Mouse (Mus musculus) E14TG2a.4 (cell line): ENCODE results near the gene Prrc2a.

ENCODE experiments used
- CTCF ChIP-seq: conservative IDR thresholded peaks from 2 replicates; pipeline ENCODE4 v1.5.1; 2014; ENCODE audit warnings: low read length
- NANOG ChIP-seq: IDR thresholded peaks from 2 replicates; pipeline ENCODE4 v1.6.1; 2014; ENCODE audit warnings: borderline replicate concordance, low read length, mixed read lengths
- POU5F1 ChIP-seq: IDR thresholded peaks from 2 replicates; pipeline ENCODE4 v1.6.1; 2014; ENCODE audit warnings: low read length, borderline replicate concordance

DNA sequence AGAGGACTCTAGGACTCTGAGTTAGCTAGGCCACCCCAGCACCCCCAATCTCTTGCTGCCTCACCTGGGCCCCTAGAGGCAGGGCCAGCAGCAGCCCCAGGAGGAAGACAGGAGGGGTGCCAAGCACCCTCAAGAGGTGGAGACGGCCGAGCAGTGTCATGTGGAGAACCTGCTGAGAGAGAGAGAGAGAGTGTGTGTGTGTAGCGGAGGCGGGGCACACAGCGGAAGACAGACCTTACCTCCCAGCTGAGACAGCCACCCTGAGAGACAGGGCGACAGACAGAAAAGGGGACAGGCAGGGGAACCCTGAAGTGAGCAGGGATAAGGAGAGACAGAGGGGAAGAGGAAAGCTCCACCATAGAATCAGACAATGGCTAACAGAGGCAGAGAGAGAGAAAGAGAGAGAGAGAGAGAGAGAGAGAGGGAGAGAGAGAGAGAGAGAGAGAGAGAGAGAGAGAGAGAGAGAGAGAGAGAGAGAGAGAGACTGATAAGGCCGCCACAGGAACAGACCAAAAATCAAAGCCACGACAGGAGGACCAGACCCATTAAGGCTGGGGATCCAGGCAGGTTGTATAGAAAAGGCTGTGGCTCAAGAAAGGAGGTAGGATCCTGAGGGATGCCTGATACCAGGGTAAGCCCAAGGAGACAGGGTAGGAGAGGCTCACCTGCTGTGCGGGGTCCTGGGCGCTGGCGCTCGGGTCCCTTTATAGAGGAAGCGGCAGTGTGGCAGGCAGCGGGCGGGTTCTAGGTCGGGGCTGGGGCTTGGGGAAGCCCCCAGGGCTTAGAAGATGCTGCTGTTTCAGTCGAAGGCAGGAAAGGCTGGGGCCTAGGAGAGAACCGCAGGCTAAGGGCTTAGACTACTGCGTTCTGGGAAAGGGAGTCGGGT lies 40.0 kb upstream of the Prrc2a start, which contains the start of gene Lta:
- TF ChIP-seq CTCF (no peak), NANOG (no peak), POU5F1 (no peak)
